Mouse (Mus musculus) cortical plate, adult 2 months (tissue): ENCODE data around the gene Snx25.

Experiments
- CTCF ChIP-seq: fragments of 200-500 bp; IDR thresholded peaks from 2 replicates; pipeline ENCODE4 v1.5.1; 2011; ENCODE audit warnings: mild to moderate bottlenecking, control low read depth, low read length; ENCODE audit not compliant: insufficient read depth; ENCODE audit errors: extremely low read depth
- POLR2A ChIP-seq: fragments of 200-500 bp; IDR thresholded peaks from 2 replicates; pipeline ENCODE4 v1.6.1; 2011; ENCODE audit warnings: mild to moderate bottlenecking, low read length, control low read depth; ENCODE audit not compliant: insufficient read depth; ENCODE audit errors: extremely low read depth

DNA sequence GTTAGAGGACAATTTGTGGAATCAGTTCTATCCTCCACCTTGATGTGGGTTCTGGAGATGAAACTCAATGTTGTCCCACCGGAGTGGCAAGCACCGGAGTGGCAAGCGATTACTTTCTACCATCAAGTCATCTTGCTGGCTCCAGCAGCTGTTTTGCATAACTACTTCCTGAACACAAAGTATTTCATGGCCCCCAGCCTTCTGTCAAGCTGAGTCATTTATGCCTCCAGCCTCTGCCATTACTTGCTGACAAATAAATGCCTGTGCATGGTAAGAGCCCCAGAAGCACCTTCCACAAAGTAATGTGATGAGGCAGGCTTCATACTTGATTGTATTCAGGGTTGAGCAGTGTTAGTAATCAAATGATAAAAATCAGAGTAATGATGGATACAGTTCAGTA lies 44.9 kb upstream of the Snx25 start:
- TF ChIP-seq CTCF (no peak), POLR2A (no peak)
